Mouse (Mus musculus): ENCODE measurements around the gene F7. TPM values are rescaled to one million over a fixed set of nuclear protein-coding genes. Genes with fewer than 3 reads are reported as not detected.

The F7 gene
- polyA plus RNA-seq, 1 experiment from 2014 or later: 0.23 TPM

DNA sequence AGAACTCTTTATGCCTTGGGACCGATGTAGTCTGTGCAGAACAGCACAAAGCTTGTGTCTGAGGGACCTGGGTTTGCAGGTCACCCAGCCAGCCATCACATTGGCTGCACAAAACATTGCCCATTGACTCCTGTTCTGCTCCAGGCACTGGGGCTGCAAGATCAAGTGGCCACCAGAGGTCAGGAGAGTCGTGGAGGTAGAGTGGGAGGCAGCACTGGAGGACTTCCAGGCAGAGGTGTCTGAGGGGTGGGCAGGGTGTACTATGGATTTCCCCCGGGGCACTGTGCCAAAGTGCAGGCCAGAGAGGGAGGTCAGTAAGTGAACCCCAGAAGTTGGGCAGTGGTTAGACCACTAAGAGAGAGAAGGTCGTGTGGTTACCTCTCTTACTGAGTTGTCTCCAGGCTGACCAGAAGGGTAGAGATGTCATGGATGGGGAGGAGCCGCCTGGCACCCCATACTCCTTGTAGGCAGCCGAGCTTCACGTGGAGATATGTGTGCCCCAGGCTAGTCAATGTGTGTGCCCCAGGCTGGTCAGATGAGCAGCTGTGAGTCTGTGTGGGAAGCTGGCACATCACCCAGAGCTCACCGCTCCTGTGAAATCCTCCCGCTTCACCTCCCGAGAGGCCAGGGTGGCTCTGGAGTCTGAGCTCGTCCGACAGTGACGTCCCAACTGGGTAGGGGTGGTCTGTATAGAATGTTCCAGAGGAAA is 37.0 kb upstream of the F7 start:
- Histone ChIP-seq H3K36me3 (no peaks in the 10 kb centered on the region), H3K9ac (no peak overlapping the region), H3K4me2 (no peak overlapping the region), H3K4me3 (no peak overlapping the region), H3K4me1 (replicated peaks) (peaks cover 19% of the 10 kb centered on the region), H3K27me3 (replicated peaks) (no peaks in the 10 kb centered on the region), H3K27ac (ENCODE audit: poor library complexity, severe bottlenecking) (no peak overlapping the region), H3K9me3 (replicated peaks) (no peaks in the 10 kb centered on the region)
- WGBS: 63% methylated on average over 13 of the region's 13 CpGs
- ATAC-seq (ENCODE audit: insufficient number of reproducible peaks, low FRiP score): no peak

DNA sequence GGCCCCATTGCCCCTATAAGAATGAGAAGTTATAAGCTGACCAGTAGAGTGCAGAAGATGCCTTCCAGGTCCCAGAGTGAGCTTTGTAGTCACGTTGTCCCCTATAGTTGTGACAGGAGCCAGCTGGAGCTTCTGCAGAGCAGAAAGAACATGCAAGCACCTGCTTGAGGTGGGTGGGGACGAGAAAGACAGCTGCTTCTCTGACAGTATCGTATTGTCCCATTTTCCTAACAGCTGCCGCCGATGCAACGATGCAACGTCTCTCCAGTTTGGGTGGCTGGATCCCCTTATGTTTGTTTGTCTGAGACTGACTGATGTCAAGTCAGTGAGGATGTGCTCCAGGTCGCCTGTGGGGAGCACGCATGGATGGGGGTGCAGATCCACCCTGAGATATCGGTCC is 34.4 kb upstream of the F7 start:
- H3K27me3 ChIP-seq (replicated peaks): no peaks in the 10 kb centered on the region
- ATAC-seq (ENCODE audit: insufficient number of reproducible peaks, low FRiP score): no peak
- no peak overlapping the region for H3K4me2 ChIP-seq
- H3K9ac ChIP-seq: no peak overlapping the region
- no peaks in the 10 kb centered on the region for H3K9me3 ChIP-seq (replicated peaks)
- no peak overlapping the region for H3K27ac ChIP-seq (ENCODE audit: poor library complexity, severe bottlenecking)
- H3K4me3 ChIP-seq: no peak overlapping the region
- peaks cover 22% of the 10 kb centered on the region for H3K4me1 ChIP-seq (replicated peaks)
- WGBS: 85% methylated on average over 10 of the region's 10 CpGs
- no peaks in the 10 kb centered on the region for H3K36me3 ChIP-seq

DNA sequence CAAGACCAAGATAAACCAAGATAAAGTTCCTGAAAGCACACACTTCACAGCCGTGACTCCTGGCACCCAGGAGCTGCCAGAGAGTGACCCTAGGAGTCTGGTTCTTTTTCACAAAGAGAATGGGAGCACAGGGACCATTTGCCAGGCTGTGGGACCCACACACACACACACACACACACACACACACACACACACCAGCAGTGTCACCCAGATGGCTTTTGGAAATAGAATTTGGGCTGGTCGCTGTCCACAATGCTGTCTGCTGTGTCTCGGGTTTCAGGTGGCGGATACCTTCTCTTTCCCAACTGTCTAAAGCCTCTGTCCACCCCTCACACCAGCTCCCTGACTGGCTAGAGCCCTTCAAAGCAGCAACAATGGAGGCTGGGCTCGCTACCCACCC is 31.4 kb upstream of the F7 start:
- Histone ChIP-seq H3K9ac (no peak overlapping the region), H3K4me2 (no peak overlapping the region), H3K4me1 (replicated peaks) (peaks cover 34% of the 10 kb centered on the region), H3K27ac (ENCODE audit: poor library complexity, severe bottlenecking) (no peak overlapping the region), H3K27me3 (replicated peaks) (no peaks in the 10 kb centered on the region), H3K36me3 (no peaks in the 10 kb centered on the region), H3K9me3 (replicated peaks) (no peaks in the 10 kb centered on the region), H3K4me3 (no peak overlapping the region)
- 69% methylated on average over 5 of the region's 5 CpGs for WGBS
- ATAC-seq (ENCODE audit: insufficient number of reproducible peaks, low FRiP score): no peak

DNA sequence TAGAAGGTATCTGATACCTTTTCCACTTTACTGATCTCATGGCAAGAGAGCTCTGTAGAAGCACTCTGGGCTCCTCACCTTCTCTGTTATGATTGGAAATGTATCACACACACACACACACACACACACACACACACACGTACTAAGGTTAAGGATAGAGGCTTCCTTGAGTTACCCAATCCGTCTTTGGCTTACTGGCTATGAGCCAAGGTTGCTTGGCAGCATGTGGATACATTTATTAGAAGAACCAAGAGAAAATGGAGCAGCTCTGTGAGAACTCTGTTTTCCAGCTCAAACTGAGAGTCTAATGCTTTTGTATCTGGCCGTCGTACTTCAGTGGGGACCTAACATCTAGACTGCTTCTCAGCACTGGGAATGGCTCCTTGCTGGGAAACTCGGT is 30.4 kb upstream of the F7 start:
- Histone ChIP-seq H3K36me3 (no peaks in the 10 kb centered on the region), H3K9ac (no peak overlapping the region), H3K27me3 (replicated peaks) (no peaks in the 10 kb centered on the region), H3K4me1 (replicated peaks) (peaks cover 34% of the 10 kb centered on the region), H3K4me3 (no peak overlapping the region), H3K9me3 (replicated peaks) (no peaks in the 10 kb centered on the region), H3K4me2 (no peak overlapping the region), H3K27ac (ENCODE audit: poor library complexity, severe bottlenecking) (no peak overlapping the region)
- 76% methylated on average over 5 of the region's 5 CpGs for WGBS
- no peak for ATAC-seq (ENCODE audit: insufficient number of reproducible peaks, low FRiP score)

DNA sequence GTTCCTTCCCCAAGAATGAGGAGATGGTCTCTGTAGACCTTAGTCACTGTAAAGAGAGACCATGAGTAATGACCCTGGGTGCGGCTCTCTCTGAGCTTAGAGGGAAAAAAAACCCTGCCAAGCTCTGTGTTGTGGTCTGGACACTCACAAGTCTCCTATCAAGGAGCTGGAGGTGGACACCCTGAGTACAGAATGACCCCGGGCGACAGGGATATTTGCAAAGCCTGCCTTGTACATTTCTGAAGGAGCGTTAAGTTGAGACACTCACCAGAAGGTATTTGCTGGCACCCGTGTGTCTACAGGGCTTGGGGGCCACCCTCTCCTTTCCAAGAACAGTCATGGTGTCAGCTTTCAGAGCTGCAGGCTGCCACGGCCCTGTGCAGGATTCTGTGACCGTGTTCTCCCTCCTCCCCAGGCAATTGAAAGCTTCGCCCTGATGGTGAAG is 29.0 kb upstream of the F7 start:
- 0 out of 2 replicates have a peak, but pooled peaks cover 5% of the 10 kb centered on the region for H3K36me3 ChIP-seq
- H3K27ac ChIP-seq (ENCODE audit: poor library complexity, severe bottlenecking): peak overlapping the region; percentile 69; the same call in 1 of the 2 replicates
- no peak overlapping the region for H3K4me3 ChIP-seq
- H3K27me3 ChIP-seq (replicated peaks): no peaks in the 10 kb centered on the region
- no peaks in the 10 kb centered on the region for H3K9me3 ChIP-seq (replicated peaks)
- peaks cover 40% of the 10 kb centered on the region for H3K4me1 ChIP-seq (replicated peaks)
- H3K4me2 ChIP-seq: peak overlapping the region; percentile 7; the same call in 1 of the 2 replicates
- ATAC-seq (ENCODE audit: insufficient number of reproducible peaks, low FRiP score): no peak
- 28% methylated on average over 8 of the region's 8 CpGs for whole genome bisulfite sequencing
- H3K9ac ChIP-seq: no peak overlapping the region

DNA sequence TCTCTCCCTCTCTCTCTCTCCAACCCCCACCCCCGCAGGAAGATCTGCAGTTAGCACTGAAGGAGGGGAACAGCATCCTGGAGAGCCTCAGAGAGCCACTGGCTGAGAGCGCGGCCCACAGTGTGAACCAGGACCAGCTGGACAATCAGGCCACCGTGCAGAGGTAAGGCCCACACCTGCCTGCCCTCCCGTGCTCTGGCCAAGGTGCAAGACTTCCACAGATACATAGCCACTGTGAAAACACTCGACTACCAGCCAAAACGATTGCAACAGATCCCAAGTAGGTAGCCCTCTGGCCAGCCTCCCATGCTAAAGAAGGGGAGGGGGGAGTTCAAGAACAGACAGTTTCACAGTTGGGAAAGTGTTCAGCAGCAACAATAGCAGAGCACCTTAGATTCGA is 27.5 kb upstream of the F7 start:
- no peaks in the 10 kb centered on the region for H3K27me3 ChIP-seq (replicated peaks)
- H3K27ac ChIP-seq (ENCODE audit: poor library complexity, severe bottlenecking): no peak overlapping the region
- no peak overlapping the region for H3K9ac ChIP-seq
- no peak overlapping the region for H3K4me3 ChIP-seq
- WGBS: 68% methylated on average over 7 of the region's 8 CpGs
- H3K4me1 ChIP-seq (replicated peaks): peaks cover 31% of the 10 kb centered on the region
- H3K36me3 ChIP-seq: 0 out of 2 replicates have a peak, but pooled peaks cover 8% of the 10 kb centered on the region
- no peak for ATAC-seq (ENCODE audit: insufficient number of reproducible peaks, low FRiP score)
- no peaks in the 10 kb centered on the region for H3K9me3 ChIP-seq (replicated peaks)
- H3K4me2 ChIP-seq: no peak overlapping the region

DNA sequence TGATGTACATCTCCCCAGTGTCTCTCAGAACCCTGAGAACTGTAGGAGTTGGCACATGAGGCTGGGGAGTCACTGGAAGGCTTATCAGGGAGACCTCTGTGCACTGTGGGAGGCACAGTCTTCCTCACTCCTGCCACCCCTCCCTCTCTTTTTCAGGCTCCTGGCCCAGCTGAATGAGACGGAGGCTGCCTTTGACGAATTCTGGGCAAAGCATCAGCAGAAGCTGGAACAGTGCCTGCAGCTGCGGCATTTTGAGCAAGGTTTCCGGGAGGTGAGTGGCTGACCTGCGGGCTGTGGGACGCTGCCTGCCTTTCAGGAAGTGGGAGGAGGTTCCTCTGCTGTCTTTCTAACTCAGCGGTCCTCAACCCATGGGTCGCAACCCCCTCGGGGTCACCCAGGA is 26.0 kb upstream of the F7 start:
- Histone ChIP-seq H3K36me3 (0 out of 2 replicates have a peak, but pooled peaks cover 8% of the 10 kb centered on the region), H3K4me3 (no peak overlapping the region), H3K9me3 (replicated peaks) (no peaks in the 10 kb centered on the region), H3K27ac (ENCODE audit: poor library complexity, severe bottlenecking) (no peak overlapping the region), H3K4me2 (no peak overlapping the region), H3K27me3 (replicated peaks) (no peaks in the 10 kb centered on the region), H3K4me1 (replicated peaks) (peaks cover 31% of the 10 kb centered on the region), H3K9ac (no peak overlapping the region)
- no peak for ATAC-seq (ENCODE audit: insufficient number of reproducible peaks, low FRiP score)
- 63% methylated on average over 9 of the region's 9 CpGs for WGBS

DNA sequence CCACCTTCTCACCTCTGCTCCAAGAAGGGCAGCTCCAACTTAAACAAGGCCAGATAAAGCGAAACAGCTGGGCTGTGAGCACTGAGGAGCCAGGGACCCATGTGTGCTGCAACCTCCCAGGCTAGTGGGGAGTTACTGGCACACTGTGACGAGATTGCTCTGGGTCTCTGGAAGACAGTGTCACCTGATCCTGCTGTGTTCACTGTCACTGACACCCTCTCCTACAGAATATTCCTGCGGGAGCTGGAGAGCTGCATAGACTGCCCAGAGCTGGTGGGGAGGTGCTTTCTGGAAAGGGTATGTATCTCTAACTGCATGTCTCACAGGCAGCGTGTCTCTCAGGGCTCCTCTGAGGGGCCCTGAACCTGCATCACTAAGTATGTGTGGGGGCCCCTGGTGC is 18.4 kb upstream of the F7 start:
- no peak overlapping the region for H3K9ac ChIP-seq
- H3K9me3 ChIP-seq (replicated peaks): peaks cover 9% of the 10 kb centered on the region; the same call in 1 of the 2 replicates
- no peak overlapping the region for H3K4me2 ChIP-seq
- no peaks in the 10 kb centered on the region for H3K27me3 ChIP-seq (replicated peaks)
- peaks cover 15% of the 10 kb centered on the region for H3K36me3 ChIP-seq
- peaks cover 11% of the 10 kb centered on the region; the same call in 1 of the 2 replicates for H3K4me1 ChIP-seq (replicated peaks)
- peak; percentile 55; the same call in 1 of the 2 replicates for ATAC-seq (ENCODE audit: insufficient number of reproducible peaks, low FRiP score)
- H3K27ac ChIP-seq (ENCODE audit: poor library complexity, severe bottlenecking): peak overlapping the region; percentile 31; the same call in 1 of the 2 replicates
- H3K4me3 ChIP-seq: no peak overlapping the region
- 33% methylated on average over 4 of the region's 4 CpGs for WGBS

DNA sequence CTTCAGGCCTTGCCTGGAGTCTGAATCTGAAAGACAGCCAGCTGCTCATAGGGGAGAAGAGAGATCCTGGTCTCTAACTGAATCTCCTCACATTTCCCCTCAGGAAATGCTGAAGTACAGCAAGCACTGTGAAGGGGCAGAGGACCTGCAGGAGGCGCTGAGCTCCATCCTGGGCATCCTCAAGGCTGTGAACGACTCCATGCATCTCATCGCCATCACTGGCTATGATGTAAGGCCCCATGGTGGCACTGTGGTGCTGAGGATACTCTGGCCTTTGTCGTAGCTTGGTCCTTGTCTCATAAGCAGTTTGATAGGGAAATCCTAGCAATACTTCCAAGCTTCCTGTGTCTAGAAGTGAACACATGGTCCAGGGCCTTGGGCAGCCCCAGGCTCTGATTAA is 15.5 kb upstream of the F7 start:
- Histone ChIP-seq H3K36me3 (peaks cover 23% of the 10 kb centered on the region), H3K4me3 (no peak overlapping the region), H3K4me1 (replicated peaks) (peaks cover 12% of the 10 kb centered on the region; the same call in 1 of the 2 replicates), H3K9me3 (replicated peaks) (peaks cover 9% of the 10 kb centered on the region; the same call in 1 of the 2 replicates), H3K27me3 (replicated peaks) (no peaks in the 10 kb centered on the region), H3K4me2 (no peak overlapping the region), H3K27ac (ENCODE audit: poor library complexity, severe bottlenecking) (no peak overlapping the region), H3K9ac (no peak overlapping the region)
- ATAC-seq (ENCODE audit: insufficient number of reproducible peaks, low FRiP score): no peak
- 46% methylated on average over 4 of the region's 4 CpGs for WGBS

DNA sequence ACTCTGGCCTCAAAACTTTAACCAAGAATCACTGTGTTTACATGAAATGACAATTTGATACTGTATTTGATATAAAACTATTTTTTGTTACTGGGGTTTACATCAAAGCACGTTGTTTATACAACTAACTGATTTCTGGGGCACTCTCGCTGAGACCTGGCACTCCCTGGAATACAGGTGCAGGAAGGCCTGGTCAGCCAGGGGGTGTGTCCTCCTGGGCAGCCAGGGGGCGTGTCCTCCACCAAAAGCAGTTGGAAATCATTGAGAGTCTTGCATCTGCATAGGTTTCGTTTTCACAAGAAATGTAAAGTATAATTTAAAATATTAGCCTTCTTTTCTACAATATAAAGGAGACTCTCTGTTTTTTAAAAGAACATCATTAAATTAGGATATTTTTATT is 6.3 kb upstream of the F7 start:
- 0 out of 2 replicates have a peak, but pooled peaks cover 3% of the 10 kb centered on the region for H3K4me1 ChIP-seq (replicated peaks)
- H3K4me3 ChIP-seq: no peak overlapping the region
- H3K36me3 ChIP-seq: no peaks in the 10 kb centered on the region
- no peak overlapping the region for H3K27ac ChIP-seq (ENCODE audit: poor library complexity, severe bottlenecking)
- ATAC-seq (ENCODE audit: insufficient number of reproducible peaks, low FRiP score): no peak
- no peaks in the 10 kb centered on the region for H3K27me3 ChIP-seq (replicated peaks)
- no peak overlapping the region for H3K4me2 ChIP-seq
- no peak overlapping the region for H3K9ac ChIP-seq
- H3K9me3 ChIP-seq (replicated peaks): no peaks in the 10 kb centered on the region
- WGBS: 56% methylated on average over 4 of the region's 4 CpGs

DNA sequence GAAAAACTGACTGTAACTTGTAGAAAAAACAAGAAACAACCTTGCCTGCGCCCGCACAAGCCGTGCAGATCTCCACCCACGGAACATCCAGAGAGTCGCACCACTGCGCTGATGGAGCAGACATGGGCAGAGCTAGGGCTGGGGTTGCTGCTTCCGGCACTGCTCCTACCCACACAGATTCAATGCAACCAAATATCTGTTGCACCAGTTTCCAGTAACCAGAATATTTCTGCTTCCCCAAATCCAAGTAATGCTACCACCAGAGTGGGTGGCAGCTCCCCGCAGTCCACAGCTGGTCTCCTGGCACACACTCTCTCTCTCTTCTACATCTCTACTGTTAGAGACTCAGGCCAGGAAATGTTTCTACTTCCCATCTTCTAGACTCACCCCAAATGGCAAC is 4.0 kb upstream of the F7 start:
- ATAC-seq (ENCODE audit: insufficient number of reproducible peaks, low FRiP score): no peak
- H3K4me2 ChIP-seq: no peak overlapping the region
- no peaks in the 10 kb centered on the region for H3K36me3 ChIP-seq
- H3K4me3 ChIP-seq: no peak overlapping the region
- no peaks in the 10 kb centered on the region for H3K4me1 ChIP-seq (replicated peaks)
- no peak overlapping the region for H3K9ac ChIP-seq
- H3K27me3 ChIP-seq (replicated peaks): no peaks in the 10 kb centered on the region
- no peaks in the 10 kb centered on the region for H3K9me3 ChIP-seq (replicated peaks)
- WGBS: 88% methylated on average over 8 of the region's 8 CpGs
- no peak overlapping the region for H3K27ac ChIP-seq (ENCODE audit: poor library complexity, severe bottlenecking)

DNA sequence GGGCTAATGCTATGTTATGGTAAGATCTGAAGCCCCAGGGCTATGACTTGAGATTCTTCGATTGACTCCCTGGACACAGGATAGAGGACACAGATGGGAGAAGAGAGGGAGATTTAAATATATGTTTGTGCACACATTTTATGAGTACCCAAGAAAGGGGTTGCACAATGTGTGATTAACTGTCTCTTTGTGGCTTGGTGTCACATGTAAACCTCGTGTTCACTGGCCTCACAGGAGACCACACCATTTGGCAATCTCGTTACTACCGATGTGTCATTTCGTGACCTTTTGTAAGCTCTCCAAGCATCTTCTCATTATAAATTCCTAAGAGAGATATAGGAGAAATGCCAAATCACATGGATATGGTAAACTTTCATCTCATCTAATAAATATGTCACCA is 1.8 kb downstream of the F7 start:
- no peaks in the 10 kb centered on the region for H3K27me3 ChIP-seq (replicated peaks)
- no peak for ATAC-seq (ENCODE audit: insufficient number of reproducible peaks, low FRiP score)
- H3K36me3 ChIP-seq: no peaks in the 10 kb centered on the region
- no peak overlapping the region for H3K9ac ChIP-seq
- no peak overlapping the region for H3K4me3 ChIP-seq
- no peaks in the 10 kb centered on the region for H3K4me1 ChIP-seq (replicated peaks)
- H3K4me2 ChIP-seq: no peak overlapping the region
- WGBS: 84% methylated on average over 5 of the region's 5 CpGs
- H3K9me3 ChIP-seq (replicated peaks): no peaks in the 10 kb centered on the region
- no peak overlapping the region for H3K27ac ChIP-seq (ENCODE audit: poor library complexity, severe bottlenecking)
